8 mouse cellular contexts compared by ENCODE assay signal in the genomic region with DNA sequence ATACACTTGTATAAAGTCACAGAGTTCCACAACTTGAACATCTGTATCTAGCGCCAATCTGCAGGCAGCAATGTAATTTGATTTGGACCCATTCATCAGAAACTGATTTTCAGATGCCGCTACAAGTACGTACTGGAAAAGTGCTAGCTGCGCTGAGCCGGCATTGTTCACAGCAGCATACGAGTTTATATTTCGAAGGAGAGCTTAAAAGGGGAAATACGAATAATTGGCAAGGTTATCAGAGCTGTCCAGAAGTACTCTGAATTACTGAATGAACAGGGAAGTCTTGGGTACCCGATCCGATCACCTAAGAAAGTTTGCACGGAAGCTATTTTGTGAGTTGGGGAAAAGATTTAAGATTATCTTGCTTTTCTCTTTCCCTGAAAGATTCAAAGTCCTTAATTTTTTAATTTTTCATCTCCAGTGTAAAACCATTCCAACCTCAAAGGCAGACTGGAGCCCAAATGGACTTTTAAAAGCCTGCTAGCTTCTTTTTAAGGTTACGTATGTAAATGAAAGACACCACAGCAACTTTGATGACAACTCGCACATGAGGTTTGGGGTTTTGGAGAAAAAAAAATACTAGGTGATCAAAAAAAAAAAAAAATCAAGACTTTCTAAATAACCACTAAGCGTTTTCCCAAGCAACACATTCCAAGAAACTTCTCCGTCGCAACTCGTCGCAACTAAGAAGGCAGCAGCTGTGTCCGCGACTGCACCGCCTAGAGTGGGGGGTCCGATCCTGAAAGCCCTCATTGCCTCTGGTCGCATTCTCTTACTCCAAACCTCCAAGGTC. TPM values are rescaled to one million over a fixed set of nuclear protein-coding genes. Genes with fewer than 3 reads are reported as not detected.
DNase-seq lines count a peak whose midpoint lies in the region; ATAC-seq lines count a peak whose summit lies in the region.

No protein-coding gene starts in this region.

- no peak for DNase-seq in heart, adult 8-10 months (ENCODE audit: low spot score)
- DNase-seq in MN1 (ENCODE audit: low spot score), result peak; percentile 8
- DNase-seq in mesoderm, embryonic 11.5 days (ENCODE audit: low read depth, low spot score), result peak; percentile 9
- no peak for DNase-seq in cerebellum, postnatal 25 days
- no peak for DNase-seq in frontal cortex, postnatal 10 days (ENCODE audit: low spot score in 2 of 2)
- no peak for DNase-seq in layer of hippocampus, postnatal 14 days (ENCODE audit: low spot score in 2 of 2)

- H3K4me3 ChIP-seq in heart, embryonic 13.5 days, result peak overlapping the region; percentile 99
- peak overlapping the region; percentile 87 for H3K4me3 ChIP-seq in heart, embryonic 16.5 days (ENCODE audit: low read length)

- peaks cover 14% of the 10 kb centered on the region for H3K27me3 ChIP-seq in heart, embryonic 13.5 days (replicated peaks)
- H3K27me3 ChIP-seq in heart, embryonic 16.5 days (ENCODE audit: control insufficient read depth, insufficient read depth, low read length), result no peaks in the 10 kb centered on the region

- peaks cover 11% of the 10 kb centered on the region for H3K36me3 ChIP-seq in heart, embryonic 13.5 days
- no peaks in the 10 kb centered on the region for H3K36me3 ChIP-seq in heart, embryonic 16.5 days (ENCODE audit: control insufficient read depth, insufficient read depth)

- H3K9ac ChIP-seq in heart, embryonic 13.5 days, result peak overlapping the region; percentile 98
- peak overlapping the region; percentile 98 for H3K9ac ChIP-seq in heart, embryonic 16.5 days (ENCODE audit: low read length)

- peak overlapping the region; percentile 86 for H3K4me2 ChIP-seq in heart, embryonic 13.5 days
- peak overlapping the region; percentile 86 for H3K4me2 ChIP-seq in heart, embryonic 16.5 days (ENCODE audit: low read depth, low read length)

- H3K4me1 ChIP-seq in heart, embryonic 13.5 days, result peaks cover 48% of the 10 kb centered on the region
- peaks cover 20% of the 10 kb centered on the region for H3K4me1 ChIP-seq in heart, embryonic 16.5 days (ENCODE audit: control insufficient read depth, insufficient read depth, low read length)

- ATAC-seq in heart, embryonic 13.5 days (ENCODE audit: extremely low read depth, insufficient number of reproducible peaks, low FRiP score, low TSS enrichment), result no peak
- no peak for ATAC-seq in heart, embryonic 16.5 days (replicated peaks; ENCODE audit: extremely low read depth, insufficient read depth, low FRiP score)

- WGBS in heart, embryonic 13.5 days, result 6% methylated on average over 23 of the region's 23 CpGs
- 4% methylated on average over 23 of the region's 23 CpGs for WGBS in heart, embryonic 16.5 days

- H3K9me3 ChIP-seq in heart, embryonic 13.5 days, result no peaks in the 10 kb centered on the region
- no peaks in the 10 kb centered on the region for H3K9me3 ChIP-seq in heart, embryonic 16.5 days (replicated peaks; ENCODE audit: control insufficient read depth, low read length)

- H3K27ac ChIP-seq in heart, embryonic 13.5 days (replicated peaks), result peak overlapping the region; percentile 98
- H3K27ac ChIP-seq in heart, embryonic 16.5 days (ENCODE audit: low read length), result peak overlapping the region; percentile 98; the same call in 1 of the 2 replicates

RNA-seq across cellular contexts. Expression of a gene that starts 1.4 kb away (rescaled TPM):
- polyA plus RNA-seq in heart, embryonic 13.5 days (2015; fragmentation: Nextera tagmentation; extraction: Ambion mirVana), result 20.9 and 21.1 TPM in 2 replicates
- 10 to 100 TPM; 32.0 to 38.8 (median 35.0) TPM for total RNA-seq in heart, adult 8-10 months (2022)
- polyA plus RNA-seq in heart, embryonic 16.5 days (2015; fragmentation: Nextera tagmentation; extraction: Ambion mirVana), result 19.0 and 20.6 TPM in 2 replicates
- 10 to 100 TPM; 80.4 to 86.4 TPM for total RNA-seq in layer of hippocampus, postnatal 14 days (2021)

Comparison
In these comparisons a context has a peak if more than half of its experiments do, and no peak if none do; other contexts are left out.
1. DNase-seq: peak in MN1 (single experiment) and mesoderm, embryonic 11.5 days (single experiment); none in heart, adult 8-10 months (single experiment), cerebellum, postnatal 25 days (0 of 2), frontal cortex, postnatal 10 days (0 of 2) and layer of hippocampus, postnatal 14 days (0 of 2).